Mouse (Mus musculus) liver, postnatal 0 days (tissue): ENCODE measurements around the gene Ppp6r1. TPM values are rescaled to one million over a fixed set of nuclear protein-coding genes. Genes with fewer than 3 reads are reported as not detected.

Experiments used
- ATAC-seq: fragments of 200-750 bp; cut with Nextera tagmentation; 2 replicates; pipeline ENCODE4 v1.8.0; 2017; ENCODE audit warnings: mild to moderate bottlenecking, moderate library complexity
- DNase-seq: peaks from one replicate; pipeline ENCODE4 v3.0.0-alpha.2; 2016
- H3K27ac ChIP-seq: fragments of 300-500 bp; sonication (generic); 2 replicates; pipeline ENCODE4 v1.5.1; 2014; ENCODE audit warnings: antibody characterized with exemption, moderate library complexity, mild to moderate bottlenecking, low read depth
- H3K27me3 ChIP-seq: fragments of 300-500 bp; sonication (generic); 2 replicates; pipeline ENCODE4 v1.6.1; 2014; ENCODE audit warnings: low read length, control low read depth, mixed read lengths; ENCODE audit not compliant: insufficient read depth
- H3K36me3 ChIP-seq: fragments of 300-500 bp; sonication (generic); replicated peaks from 2 replicates; pipeline ENCODE4 v1.6.1; 2014; ENCODE audit warnings: mild to moderate bottlenecking, control low read depth, low read length, moderate library complexity, mixed read lengths; ENCODE audit not compliant: insufficient read depth
- H3K4me1 ChIP-seq: fragments of 300-500 bp; sonication (generic); 2 replicates; pipeline ENCODE4 v1.6.1; 2014; ENCODE audit warnings: antibody characterized with exemption, mild to moderate bottlenecking, control low read depth; ENCODE audit not compliant: insufficient read depth
- H3K4me2 ChIP-seq: fragments of 300-500 bp; sonication (generic); 2 replicates; pipeline ENCODE4 v1.6.1; 2014; ENCODE audit warnings: low read depth, mild to moderate bottlenecking, low read length, moderate library complexity, mixed read lengths
- H3K4me3 ChIP-seq: fragments of 300-500 bp; sonication (generic); 2 replicates; pipeline ENCODE4 v1.5.1; 2014; ENCODE audit warnings: low read depth, low read length
- H3K9ac ChIP-seq: fragments of 300-500 bp; sonication (generic); replicated peaks from 2 replicates; pipeline ENCODE4 v1.6.1; 2014; ENCODE audit warnings: mild to moderate bottlenecking, moderate library complexity
- H3K9me3 ChIP-seq: fragments of 300-500 bp; sonication (generic); 2 replicates; pipeline ENCODE4 v1.6.1; 2016; ENCODE audit warnings: mild to moderate bottlenecking, control low read depth, low read length, mixed read lengths
- CTCF ChIP-seq: sonication (generic); IDR thresholded peaks from 2 replicates; pipeline ENCODE4 v1.5.1; 2016; ENCODE audit warnings: antibody characterized with exemption, low read depth
- EP300 ChIP-seq: IDR thresholded peaks from 2 replicates; pipeline ENCODE4 v1.6.1; 2016; ENCODE audit warnings: antibody characterized with exemption, low read depth, mild to moderate bottlenecking
- WGBS: fragments of 180-500 bp; shearing (Covaris S2); extraction: QIAGEN DNeasy Blood & Tissue Kit; methylation state at CpG from one replicate; pipeline ENCODE4 v1.1.7; 2014; ENCODE audit not compliant: insufficient replicate concordance; 5-methylcytosine and 5-hydroxymethylcytosine counted together
- polyA plus RNA-seq: library from polyadenylated mRNA; unstranded; fragments of >200 nt; fragmentation: Nextera tagmentation; extraction: Ambion mirVana; gene quantifications from 2 replicates; pipeline ENCODE4 v1.2.1, GENCODE M21; 2015

The Ppp6r1 gene
- polyA plus RNA-seq, 1 experiment from 2014 or later: 4.5 TPM

GRCm38 (mm10) chr7:4671956-4672355 is 13.1 kb upstream of the Ppp6r1 start:
- Histone ChIP-seq H3K4me2 (no peak overlapping the region), H3K27ac (no peak overlapping the region), H3K4me3 (no peak overlapping the region), H3K36me3 (peaks cover 19% of the 10 kb centered on the region), H3K9ac (no peak overlapping the region), H3K9me3 (no peaks in the 10 kb centered on the region), H3K27me3 (no peaks in the 10 kb centered on the region), H3K4me1 (peaks cover 21% of the 10 kb centered on the region)
- TF ChIP-seq CTCF (no peak), EP300 (no peak)
- WGBS: 68% methylated on average over 4 of the region's 4 CpGs
- ATAC-seq (no peak), DNase-seq (no peak)

DNA sequence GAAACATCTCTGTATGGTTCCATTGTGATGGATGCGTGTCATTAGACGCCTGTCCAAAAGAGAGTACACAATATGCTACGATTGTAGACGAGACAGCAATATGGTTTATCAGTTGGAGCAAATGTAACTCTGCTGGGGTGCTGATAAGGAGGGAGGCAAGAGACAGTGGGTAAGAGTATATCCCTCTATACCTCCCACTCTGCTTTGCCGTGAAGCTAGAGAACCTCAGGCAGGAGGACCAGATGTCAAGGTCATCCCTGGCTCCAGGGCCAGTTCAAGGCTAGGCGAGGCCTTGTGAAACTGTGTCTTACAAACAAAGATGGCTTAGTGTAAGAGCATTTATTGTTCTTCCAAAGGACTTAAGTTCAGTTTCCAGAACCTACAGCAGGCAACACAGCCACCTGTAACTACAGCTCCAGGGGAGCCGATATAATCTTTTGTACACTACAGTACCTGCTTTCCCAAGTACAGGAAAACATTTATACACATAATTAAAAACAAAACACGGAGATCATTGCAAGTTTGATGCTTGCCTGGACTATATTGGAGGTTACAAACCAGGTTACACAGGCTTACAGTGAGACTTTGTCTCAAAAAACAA is 11.9 kb upstream of the Ppp6r1 start:
- Histone ChIP-seq H3K4me1 (peaks cover 21% of the 10 kb centered on the region), H3K9ac (0 out of 2 replicates have a peak overlapping the region, but pooled peaks have one; percentile 21), H3K27ac (peak overlapping the region; percentile 64), H3K36me3 (peaks cover 19% of the 10 kb centered on the region), H3K4me3 (no peak overlapping the region), H3K27me3 (no peaks in the 10 kb centered on the region), H3K4me2 (peak overlapping the region; percentile 53), H3K9me3 (no peaks in the 10 kb centered on the region)
- ATAC-seq (peak; percentile 91), DNase-seq (no peak)
- WGBS: 61% methylated on average over 8 of the region's 8 CpGs
- TF ChIP-seq EP300 (peak; percentile 92), CTCF (no peak)

DNA sequence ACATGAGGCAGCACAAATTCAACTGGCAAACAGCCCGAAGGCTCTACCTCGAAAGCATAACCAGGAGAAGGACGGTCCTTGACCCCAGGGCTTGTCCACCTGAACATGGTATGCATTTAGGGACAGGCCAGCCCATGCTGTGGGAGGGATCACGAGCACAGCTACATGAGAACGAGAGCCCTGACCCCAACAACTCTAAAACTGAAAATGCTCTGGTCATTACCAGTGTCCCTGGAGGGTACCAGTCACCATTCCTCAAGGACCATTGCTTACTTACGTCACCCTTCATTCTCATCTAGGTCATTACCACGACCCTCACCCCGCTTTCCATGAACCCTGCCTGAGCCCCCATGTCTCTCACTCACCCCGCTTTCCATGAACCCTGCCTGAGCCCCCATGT is 10.3 kb upstream of the Ppp6r1 start:
- no peak for ATAC-seq
- no peak for DNase-seq
- Histone ChIP-seq H3K27me3 (no peaks in the 10 kb centered on the region), H3K36me3 (peaks cover 16% of the 10 kb centered on the region), H3K4me2 (no peak overlapping the region), H3K4me3 (no peak overlapping the region), H3K9ac (no peak overlapping the region), H3K9me3 (no peaks in the 10 kb centered on the region), H3K4me1 (peaks cover 21% of the 10 kb centered on the region), H3K27ac (no peak overlapping the region)
- 90% methylated on average over 8 of the region's 9 CpGs for WGBS
- TF ChIP-seq EP300: no peak
- no peak for TF ChIP-seq CTCF

GRCm38 (mm10) chr7:4668506-4668905 is 9.7 kb upstream of the Ppp6r1 start:
- H3K36me3 ChIP-seq: peaks cover 13% of the 10 kb centered on the region

GRCm38 (mm10) chr7:4666871-4667270 is 8.1 kb upstream of the Ppp6r1 start:
- TF ChIP-seq CTCF (no peak), EP300 (no peak)
- ATAC-seq: no peak
- Histone ChIP-seq H3K4me3 (no peak overlapping the region), H3K9ac (no peak overlapping the region), H3K4me1 (peaks cover 18% of the 10 kb centered on the region), H3K4me2 (no peak overlapping the region), H3K27ac (no peak overlapping the region), H3K9me3 (no peaks in the 10 kb centered on the region), H3K36me3 (peaks cover 19% of the 10 kb centered on the region), H3K27me3 (no peaks in the 10 kb centered on the region)
- 89% methylated on average over 5 of the region's 5 CpGs for WGBS
- no peak for DNase-seq

More at GRCm38 (mm10) chr7:4668506-4668905, 9.7 kb upstream of the Ppp6r1 start:
- TF ChIP-seq CTCF: no peak
- TF ChIP-seq EP300: no peak
- Histone ChIP-seq H3K27ac (no peak overlapping the region), H3K4me1 (peaks cover 21% of the 10 kb centered on the region), H3K4me3 (no peak overlapping the region), H3K4me2 (no peak overlapping the region), H3K9me3 (no peaks in the 10 kb centered on the region), H3K9ac (no peak overlapping the region), H3K27me3 (no peaks in the 10 kb centered on the region)
- ATAC-seq (no peak), DNase-seq (no peak)
- 85% methylated on average over 8 of the region's 8 CpGs for WGBS

DNA sequence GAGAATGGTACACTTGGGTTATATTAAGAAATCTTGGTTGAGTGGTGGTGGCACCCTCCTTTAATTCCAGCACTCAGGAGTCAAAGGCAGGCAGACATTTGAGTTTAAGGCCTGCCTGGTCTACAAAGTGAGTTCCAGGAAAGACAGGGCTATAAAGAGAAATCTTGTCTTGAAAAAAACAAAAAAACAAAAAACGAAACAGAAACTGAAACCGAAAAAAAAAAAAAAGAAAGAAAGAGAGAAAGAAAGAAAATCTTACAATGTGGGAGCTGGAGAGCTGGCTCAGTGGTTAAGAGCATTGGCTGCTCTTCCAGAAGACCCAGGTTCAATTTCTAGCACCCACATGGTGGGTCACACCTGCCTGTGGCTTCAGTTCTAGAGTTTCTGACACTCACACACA is 4.9 kb upstream of the Ppp6r1 start:
- peaks cover 12% of the 10 kb centered on the region for H3K36me3 ChIP-seq
- H3K9ac ChIP-seq: no peak overlapping the region
- H3K9me3 ChIP-seq: no peaks in the 10 kb centered on the region
- DNase-seq (no peak), ATAC-seq (no peak)
- H3K4me2 ChIP-seq: no peak overlapping the region
- no peak for TF ChIP-seq EP300
- no peak for TF ChIP-seq CTCF
- no peak overlapping the region for H3K4me3 ChIP-seq
- no peaks in the 10 kb centered on the region for H3K27me3 ChIP-seq
- H3K4me1 ChIP-seq: peaks cover 5% of the 10 kb centered on the region; the same call in 1 of the 2 replicates
- H3K27ac ChIP-seq: no peak overlapping the region
- WGBS: 76% methylated on average over 2 of the region's 2 CpGs
